Mouse (Mus musculus) lung, embryonic 16.5 days (tissue): ENCODE data around the gene Pald1. TPM values are rescaled to one million over a fixed set of nuclear protein-coding genes. Genes with fewer than 3 reads are reported as not detected.

Experiments used
- ATAC-seq: fragments of 200-750 bp; cut with Nextera tagmentation; 2 replicates; pipeline ENCODE4 v1.8.0; 2017; ENCODE audit warnings: low read depth, mild to moderate bottlenecking, moderate library complexity
- H3K27ac ChIP-seq: fragments of 300-500 bp; sonication (generic); 2 replicates; pipeline ENCODE4 v1.5.1; 2014; ENCODE audit warnings: mild to moderate bottlenecking, control low read depth, low read length
- H3K27me3 ChIP-seq: fragments of 300-500 bp; sonication (generic); 2 replicates; pipeline ENCODE4 v1.6.1; 2014; ENCODE audit warnings: low read depth, low read length, mixed read lengths; ENCODE audit not compliant: control insufficient read depth, insufficient read depth
- H3K36me3 ChIP-seq: fragments of 300-500 bp; sonication (generic); 2 replicates; pipeline ENCODE4 v1.6.1; 2014; ENCODE audit warnings: low read length; ENCODE audit not compliant: control insufficient read depth, insufficient read depth
- H3K4me1 ChIP-seq: fragments of 300-500 bp; sonication (generic); replicated peaks from 2 replicates; pipeline ENCODE4 v1.6.1; 2014; ENCODE audit warnings: low read length, mixed read lengths; ENCODE audit not compliant: control insufficient read depth, insufficient read depth
- H3K4me2 ChIP-seq: fragments of 300-500 bp; sonication (generic); 2 replicates; pipeline ENCODE4 v1.6.1; 2014; ENCODE audit warnings: low read depth, low read length, control low read depth
- H3K4me3 ChIP-seq: fragments of 300-500 bp; sonication (generic); 2 replicates; pipeline ENCODE4 v1.5.1; 2014; ENCODE audit warnings: mild to moderate bottlenecking, low read length, control low read depth
- H3K9ac ChIP-seq: fragments of 300-500 bp; sonication (generic); 2 replicates; pipeline ENCODE4 v1.6.1; 2014; ENCODE audit warnings: low read length, control low read depth
- H3K9me3 ChIP-seq: fragments of 300-500 bp; sonication (generic); 2 replicates; pipeline ENCODE4 v1.6.1; 2016; ENCODE audit warnings: low read length; ENCODE audit not compliant: control insufficient read depth
- WGBS: fragments of 180-500 bp; shearing (Covaris S2); extraction: QIAGEN DNeasy Blood & Tissue Kit; methylation state at CpG from one replicate; pipeline ENCODE4 v1.1.7; 2014; 5-methylcytosine and 5-hydroxymethylcytosine counted together
- polyA plus RNA-seq: library from polyadenylated mRNA; unstranded; fragments of >200 nt; fragmentation: Nextera tagmentation; extraction: Ambion mirVana; gene quantifications from 2 replicates; pipeline ENCODE4 v1.2.1, GENCODE M21; 2015

Gene Pald1
- polyA plus RNA-seq, 1 experiment from 2014 or later: 49.4 TPM

DNA sequence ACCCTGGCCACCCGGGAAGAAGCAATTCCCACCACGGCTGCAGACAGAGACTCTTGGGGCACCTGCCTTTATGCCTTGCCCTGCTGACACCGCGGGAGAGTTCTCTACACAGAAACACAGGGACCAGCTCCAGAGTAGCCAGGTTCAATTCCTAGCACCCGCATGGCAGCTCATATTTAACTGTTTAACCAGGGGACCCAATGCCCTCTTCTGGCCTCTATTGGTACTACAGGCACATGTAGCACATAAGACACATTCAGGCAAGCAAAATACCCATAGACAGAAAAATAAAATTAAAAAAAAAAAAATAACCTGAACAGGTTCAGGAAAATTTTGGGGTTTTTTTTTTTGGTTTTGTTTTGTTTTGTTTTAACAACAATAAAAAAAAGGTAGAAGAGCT, 27.2 kb downstream of the Pald1 start:
- Histone ChIP-seq H3K4me1 (peaks cover 7% of the 10 kb centered on the region; the same call in 1 of the 2 replicates), H3K4me3 (no peak overlapping the region), H3K9ac (no peak overlapping the region), H3K36me3 (peaks cover 15% of the 10 kb centered on the region), H3K27me3 (no peaks in the 10 kb centered on the region), H3K9me3 (peaks cover 3% of the 10 kb centered on the region; the same call in 1 of the 2 replicates), H3K27ac (no peak overlapping the region), H3K4me2 (no peak overlapping the region)
- 93% methylated on average over 5 of the region's 5 CpGs for WGBS
- ATAC-seq: no peak

DNA sequence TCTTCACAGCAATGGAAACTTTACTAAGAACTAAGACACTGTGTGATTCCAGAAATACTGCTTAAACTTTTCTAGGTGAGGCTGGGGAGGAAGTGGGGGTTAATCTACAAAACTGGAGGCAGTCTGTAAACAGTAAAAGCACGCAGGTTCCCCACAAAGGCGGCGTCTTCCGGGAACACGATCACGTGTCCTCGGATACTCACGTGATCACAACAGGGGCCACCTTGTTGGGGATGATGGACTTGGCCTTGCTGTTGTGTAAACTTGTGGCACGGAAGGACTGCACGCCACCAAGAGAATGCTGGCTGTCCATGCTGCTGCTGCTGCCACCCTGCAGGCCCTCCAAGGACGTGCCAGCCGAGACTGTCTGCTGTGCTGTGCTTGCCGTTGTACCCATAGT, 27.7 kb downstream of the Pald1 start:
- WGBS: 91% methylated on average over 13 of the region's 13 CpGs
- H3K27ac ChIP-seq: no peak overlapping the region
- peaks cover 20% of the 10 kb centered on the region for H3K36me3 ChIP-seq
- no peaks in the 10 kb centered on the region for H3K9me3 ChIP-seq
- H3K27me3 ChIP-seq: no peaks in the 10 kb centered on the region
- ATAC-seq: no peak
- no peak overlapping the region for H3K9ac ChIP-seq
- no peak overlapping the region for H3K4me2 ChIP-seq
- peaks cover 7% of the 10 kb centered on the region; the same call in 1 of the 2 replicates for H3K4me1 ChIP-seq
- no peak overlapping the region for H3K4me3 ChIP-seq

DNA sequence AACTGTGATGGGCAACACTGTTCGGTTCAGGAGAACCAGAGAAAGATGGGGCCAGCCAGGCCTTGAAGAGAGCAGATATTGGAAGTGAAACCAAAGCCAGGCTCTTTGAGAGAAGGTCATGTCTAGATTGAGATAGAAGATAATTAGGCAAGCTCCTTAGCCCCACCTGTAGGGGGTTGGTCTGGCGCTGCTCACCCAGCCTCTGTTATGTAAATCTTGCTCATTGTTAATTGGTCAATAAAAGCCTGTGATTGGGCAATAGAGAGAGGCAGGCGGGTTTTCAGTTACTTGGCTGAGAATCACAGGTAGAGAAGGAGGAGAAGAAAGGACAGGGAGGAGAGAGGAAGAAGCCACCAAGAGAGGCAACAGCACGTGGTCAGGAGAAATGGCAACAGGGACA, 32.1 kb downstream of the Pald1 start:
- Histone ChIP-seq H3K27me3 (no peaks in the 10 kb centered on the region), H3K27ac (no peak overlapping the region), H3K9ac (no peak overlapping the region), H3K4me2 (no peak overlapping the region), H3K4me3 (no peak overlapping the region), H3K4me1 (peaks cover 4% of the 10 kb centered on the region), H3K9me3 (no peaks in the 10 kb centered on the region), H3K36me3 (peaks cover 43% of the 10 kb centered on the region)
- no peak for ATAC-seq
- 78% methylated on average over 4 of the region's 4 CpGs for WGBS

DNA sequence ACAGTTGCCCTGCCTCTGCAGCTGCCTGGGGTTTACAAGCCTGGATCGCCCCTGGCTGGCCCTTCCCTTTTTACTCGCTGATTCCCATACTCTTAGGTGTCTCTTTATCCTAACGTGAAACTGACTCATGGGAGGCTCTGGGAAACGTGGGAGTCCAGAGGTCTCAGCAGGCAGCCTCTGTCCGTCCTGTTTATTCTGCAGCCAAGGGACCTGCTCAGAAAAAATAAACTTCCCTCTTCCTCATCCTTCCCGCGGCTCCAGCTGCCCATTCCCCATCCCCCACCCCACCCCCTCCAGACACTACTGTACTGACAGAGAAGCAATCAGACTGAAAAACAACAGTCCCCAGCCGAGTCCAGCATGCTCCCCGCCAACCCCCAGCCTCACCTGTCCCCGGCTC, 37.0 kb downstream of the Pald1 start:
- WGBS: 18% methylated on average over 10 of the region's 10 CpGs
- Histone ChIP-seq H3K27ac (peak overlapping the region; percentile 78), H3K9me3 (no peaks in the 10 kb centered on the region), H3K27me3 (no peaks in the 10 kb centered on the region), H3K9ac (no peak overlapping the region), H3K36me3 (peaks cover 36% of the 10 kb centered on the region), H3K4me3 (no peak overlapping the region), H3K4me2 (0 out of 2 replicates have a peak overlapping the region, but pooled peaks have one; percentile 18), H3K4me1 (peaks cover 9% of the 10 kb centered on the region)
- ATAC-seq: peak; percentile 59

DNA sequence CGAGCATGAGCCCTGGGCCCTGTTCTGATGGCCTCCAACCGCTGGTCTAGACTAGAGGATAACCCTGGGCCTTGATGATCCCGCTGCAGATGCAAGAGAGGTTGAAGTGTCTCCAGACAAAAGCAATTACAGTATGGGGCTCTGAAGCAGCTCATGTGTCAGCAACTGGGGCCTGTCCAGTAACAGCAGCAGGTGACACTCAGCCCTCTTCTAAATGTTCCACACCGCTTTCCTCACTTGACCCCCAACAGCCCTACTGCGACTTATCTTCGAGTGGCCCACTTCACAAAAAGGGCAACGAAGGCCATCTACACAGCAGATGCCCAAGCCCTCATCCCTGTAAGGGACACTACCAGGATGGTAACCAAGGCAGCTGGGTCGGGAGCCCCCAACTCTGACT, 38.2 kb downstream of the Pald1 start:
- Histone ChIP-seq H3K36me3 (peaks cover 30% of the 10 kb centered on the region), H3K9ac (no peak overlapping the region), H3K9me3 (no peaks in the 10 kb centered on the region), H3K27me3 (no peaks in the 10 kb centered on the region), H3K4me2 (no peak overlapping the region), H3K27ac (no peak overlapping the region), H3K4me1 (peaks cover 9% of the 10 kb centered on the region), H3K4me3 (no peak overlapping the region)
- no peak for ATAC-seq
- 53% methylated on average over 8 of the region's 8 CpGs for WGBS

DNA sequence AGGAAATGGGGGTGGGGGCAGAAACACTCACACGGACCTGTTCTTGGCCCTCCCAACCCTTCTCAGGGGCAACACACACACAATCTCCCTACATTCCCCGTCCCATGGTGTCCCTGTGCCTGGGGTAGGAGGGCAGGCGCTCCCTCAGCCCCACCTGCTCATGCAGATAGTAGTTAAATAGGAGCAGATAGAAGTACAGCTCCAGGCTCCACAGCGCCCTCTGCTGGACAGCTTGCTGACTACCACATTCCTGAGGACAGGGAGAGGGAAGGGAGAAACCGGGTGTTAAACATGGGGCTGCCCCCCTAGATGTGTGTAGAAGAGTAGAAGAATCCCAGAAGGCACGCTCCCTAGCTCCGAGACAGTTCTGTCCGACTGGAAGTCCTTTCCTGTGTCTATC, 39.4 kb downstream of the Pald1 start:
- Histone ChIP-seq H3K9me3 (no peaks in the 10 kb centered on the region), H3K36me3 (peaks cover 18% of the 10 kb centered on the region), H3K27me3 (no peaks in the 10 kb centered on the region), H3K4me1 (peaks cover 9% of the 10 kb centered on the region), H3K4me2 (no peak overlapping the region), H3K9ac (no peak overlapping the region), H3K4me3 (no peak overlapping the region), H3K27ac (no peak overlapping the region)
- 63% methylated on average over 8 of the region's 8 CpGs for WGBS
- no peak for ATAC-seq

DNA sequence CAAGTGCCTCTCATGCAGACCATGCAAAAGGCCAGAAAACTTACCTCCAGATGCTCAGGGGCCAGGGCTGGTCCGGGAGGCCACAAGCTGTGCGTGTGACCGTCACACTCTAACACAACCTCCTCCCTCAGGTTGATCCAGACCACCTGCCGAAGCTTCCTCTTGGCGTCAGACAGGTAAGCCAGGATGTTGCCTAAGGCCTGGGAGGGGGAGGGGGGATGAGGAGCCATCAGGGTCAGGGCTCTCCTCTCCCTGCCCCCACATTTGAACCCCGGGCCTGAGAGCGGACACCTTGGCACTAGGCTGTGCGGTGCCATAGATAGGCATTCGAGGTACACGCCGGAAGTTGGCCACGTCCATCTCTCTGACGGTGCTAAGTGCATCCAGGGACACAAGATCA, 40.6 kb downstream of the Pald1 start:
- Histone ChIP-seq H3K4me2 (no peak overlapping the region), H3K4me1 (peaks cover 9% of the 10 kb centered on the region), H3K27ac (no peak overlapping the region), H3K36me3 (peaks cover 11% of the 10 kb centered on the region), H3K27me3 (no peaks in the 10 kb centered on the region), H3K9ac (no peak overlapping the region), H3K9me3 (no peaks in the 10 kb centered on the region), H3K4me3 (no peak overlapping the region)
- WGBS: 86% methylated on average over 13 of the region's 13 CpGs
- ATAC-seq: no peak

DNA sequence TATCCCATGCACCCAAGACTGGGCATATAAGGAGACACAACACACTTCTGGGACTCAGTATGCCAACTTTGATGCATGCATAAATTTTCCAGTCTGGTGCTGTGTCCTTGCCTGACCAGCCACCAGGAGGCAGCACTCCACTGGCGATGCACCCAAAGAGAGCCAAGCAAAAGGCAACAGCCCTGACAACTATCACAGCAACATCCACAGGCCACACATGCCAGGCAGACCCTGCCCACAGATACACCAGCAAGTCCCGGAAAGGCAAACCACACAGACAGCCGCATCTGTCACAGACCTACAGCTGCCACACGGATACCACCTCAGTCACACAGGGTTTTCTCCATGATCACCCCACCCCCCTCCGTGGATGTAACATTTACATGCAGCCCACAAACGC, 41.8 kb downstream of the Pald1 start:
- Histone ChIP-seq H3K27me3 (no peaks in the 10 kb centered on the region), H3K4me1 (peaks cover 8% of the 10 kb centered on the region), H3K9me3 (no peaks in the 10 kb centered on the region), H3K27ac (no peak overlapping the region), H3K36me3 (peaks cover 11% of the 10 kb centered on the region), H3K4me2 (no peak overlapping the region), H3K4me3 (no peak overlapping the region), H3K9ac (no peak overlapping the region)
- ATAC-seq: no peak
- 70% methylated on average over 6 of the region's 6 CpGs for WGBS

DNA sequence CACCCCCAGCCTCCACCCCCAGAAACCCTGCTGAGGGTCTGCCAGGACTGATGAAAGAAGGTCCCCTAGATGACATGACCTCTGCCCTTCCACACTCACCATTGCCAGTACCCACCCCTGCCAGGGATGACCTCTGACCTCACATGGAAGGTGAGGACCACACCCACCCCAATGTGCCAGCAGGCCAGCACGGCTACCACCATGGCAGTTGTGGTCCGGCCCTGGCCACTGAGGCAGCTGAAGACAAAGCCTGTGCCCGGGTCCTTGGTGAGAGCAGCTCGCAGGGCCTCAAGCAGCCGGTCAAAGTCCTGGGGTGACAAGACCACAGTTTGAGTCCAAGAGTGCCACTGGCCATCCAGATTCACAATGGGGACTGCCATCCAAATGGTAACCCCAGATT, 42.3 kb downstream of the Pald1 start:
- WGBS: 92% methylated on average over 5 of the region's 5 CpGs

DNA sequence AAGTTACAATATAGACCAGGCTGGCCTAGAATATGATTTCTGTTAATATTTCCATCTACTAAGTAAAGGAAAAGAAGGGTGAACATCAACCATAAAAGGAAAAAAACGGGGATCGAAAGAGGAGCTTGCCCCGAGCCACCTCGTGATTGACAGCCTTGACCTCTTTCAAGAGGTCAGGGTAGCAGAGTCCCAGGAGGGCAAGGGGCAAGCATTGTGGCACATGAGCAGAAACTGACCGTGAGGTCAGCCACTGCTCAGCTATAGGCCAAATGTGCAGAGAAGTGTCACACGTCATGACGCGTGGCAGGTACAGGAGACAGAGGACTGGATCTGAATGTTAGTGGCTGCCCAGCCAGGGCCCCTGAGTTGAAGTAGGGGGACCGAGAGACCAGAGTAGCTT, 43.1 kb downstream of the Pald1 start:
- Histone ChIP-seq H3K4me2 (no peak overlapping the region), H3K9me3 (no peaks in the 10 kb centered on the region), H3K9ac (no peak overlapping the region), H3K4me1 (no peaks in the 10 kb centered on the region), H3K36me3 (peaks cover 11% of the 10 kb centered on the region), H3K27ac (no peak overlapping the region), H3K27me3 (no peaks in the 10 kb centered on the region), H3K4me3 (no peak overlapping the region)
- no peak for ATAC-seq
- WGBS: 68% methylated on average over 9 of the region's 9 CpGs

More for the DNA sequence above, 42.3 kb downstream of the Pald1 start:
- ATAC-seq: no peak
- no peak overlapping the region for H3K9ac ChIP-seq
- H3K9me3 ChIP-seq: no peaks in the 10 kb centered on the region
- peaks cover 3% of the 10 kb centered on the region for H3K4me1 ChIP-seq
- no peak overlapping the region for H3K27ac ChIP-seq
- no peak overlapping the region for H3K4me3 ChIP-seq
- H3K4me2 ChIP-seq: no peak overlapping the region
- H3K36me3 ChIP-seq: peaks cover 11% of the 10 kb centered on the region
- no peaks in the 10 kb centered on the region for H3K27me3 ChIP-seq
